Mouse (Mus musculus) cerebellum, postnatal 4 days (tissue): Measurements from ENCODE around the gene Tescl.

Source experiments
- DNase-seq, 2 experiments: peaks; one replicate each; pipeline ENCODE4 v3.0.0; 2022; ENCODE audit warnings: low spot score in 2 of 2, mixed read lengths in 1 of 2

The Tescl gene

DNA sequence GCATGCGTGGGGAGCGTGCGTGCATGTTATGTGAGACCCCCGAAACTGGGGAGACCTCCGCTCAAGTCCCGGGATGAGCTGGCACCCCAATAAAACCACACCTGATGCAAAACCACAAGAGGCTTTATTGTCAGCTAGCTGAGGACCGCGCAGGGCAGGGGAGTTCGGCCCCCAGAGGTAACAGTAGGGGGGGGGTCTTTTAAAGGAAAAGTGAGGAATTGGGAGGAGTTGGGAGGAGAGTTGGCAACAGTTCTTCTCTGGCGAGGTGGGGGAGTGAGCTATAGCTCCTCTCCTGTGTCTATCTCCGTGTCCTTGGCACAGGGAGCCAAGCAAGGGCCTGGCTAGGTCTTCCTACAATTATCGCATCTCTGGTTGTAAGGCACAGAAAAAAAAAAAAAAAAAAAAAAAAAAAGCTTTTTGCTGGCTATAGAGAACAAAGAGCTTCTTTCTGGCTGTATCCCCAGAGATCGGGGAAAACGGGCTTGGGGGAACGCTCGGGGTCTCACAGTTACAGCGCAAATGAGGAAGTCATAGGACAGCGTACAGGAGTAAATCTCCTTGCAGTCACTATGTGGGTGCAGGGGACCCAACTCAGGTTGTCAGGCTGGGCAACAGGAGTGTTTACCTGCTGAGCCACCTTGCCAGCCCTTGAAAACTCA lies 33.8 kb downstream of the Tescl start:
- peak in 1 of 2 experiments; percentile 26 for DNase-seq

DNA sequence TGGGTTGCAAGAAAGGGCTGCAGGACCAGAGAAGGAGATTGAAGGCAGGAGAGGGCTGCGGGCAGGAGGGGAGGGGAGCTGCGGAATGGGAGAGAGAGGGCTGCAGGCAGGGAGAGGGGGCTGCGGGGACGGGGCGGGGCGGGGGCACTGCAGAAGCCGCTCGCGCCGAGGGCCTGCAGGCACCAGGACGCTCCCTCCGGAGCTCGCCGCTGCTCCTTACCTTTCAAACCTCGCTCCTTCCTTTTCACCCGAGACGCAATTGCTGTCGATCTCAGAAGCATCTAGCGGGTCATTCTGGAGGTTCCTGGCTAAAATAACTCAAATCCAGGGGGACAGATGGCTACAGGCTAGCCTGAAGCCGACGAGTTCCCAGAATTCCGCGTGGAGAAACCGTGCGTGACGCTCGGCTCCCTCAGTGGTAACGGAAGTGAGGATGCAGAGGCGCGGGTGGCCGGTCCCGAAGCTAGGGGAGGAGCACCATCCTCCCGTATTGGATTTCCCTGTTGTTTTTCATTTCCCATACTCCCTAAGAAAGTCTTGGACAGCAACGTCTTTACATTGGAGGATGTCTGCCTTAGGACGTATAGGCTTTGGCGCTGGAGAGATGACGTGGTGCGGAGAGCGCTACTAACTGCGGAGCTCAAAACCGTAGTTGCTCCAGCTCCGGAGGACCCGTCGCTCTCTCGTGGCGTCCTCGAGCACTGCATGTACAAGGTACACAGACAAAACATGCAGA lies 34.6 kb downstream of the Tescl start:
- DNase-seq: peak; percentile 56 to 80

GRCm38 (mm10) chr7:24298635-24298972 lies 35.1 kb downstream of the Tescl start:
- peak in 1 of 2 experiments; percentile 15 for DNase-seq

- no peak for DNase-seq
These were observed 36.2 kb downstream of the Tescl start for GRCm38 (mm10) chr7:24297361-24298095.

- DNase-seq: no peak
These were observed 37.4 kb downstream of the Tescl start for GRCm38 (mm10) chr7:24296386-24296785.

DNA sequence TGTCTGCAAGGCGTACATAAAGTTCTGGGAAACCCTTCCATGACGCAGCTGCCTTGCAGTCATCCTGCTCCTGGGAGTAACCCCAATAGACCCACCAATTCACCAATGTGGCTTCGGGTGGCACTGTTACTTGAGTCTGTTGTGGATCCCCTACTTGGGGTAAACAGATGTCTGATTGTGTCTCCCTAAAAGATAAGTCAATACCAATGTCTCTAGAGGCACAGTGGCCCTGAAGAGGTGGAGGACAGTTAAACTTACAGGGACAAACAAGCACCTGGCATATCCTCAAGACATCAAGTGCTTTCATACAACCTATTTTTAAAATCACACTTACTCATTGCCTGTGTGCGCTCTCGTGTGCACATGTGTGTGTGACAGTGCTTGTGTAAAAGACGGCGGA lies 38.4 kb downstream of the Tescl start:
- DNase-seq: no peak

DNA sequence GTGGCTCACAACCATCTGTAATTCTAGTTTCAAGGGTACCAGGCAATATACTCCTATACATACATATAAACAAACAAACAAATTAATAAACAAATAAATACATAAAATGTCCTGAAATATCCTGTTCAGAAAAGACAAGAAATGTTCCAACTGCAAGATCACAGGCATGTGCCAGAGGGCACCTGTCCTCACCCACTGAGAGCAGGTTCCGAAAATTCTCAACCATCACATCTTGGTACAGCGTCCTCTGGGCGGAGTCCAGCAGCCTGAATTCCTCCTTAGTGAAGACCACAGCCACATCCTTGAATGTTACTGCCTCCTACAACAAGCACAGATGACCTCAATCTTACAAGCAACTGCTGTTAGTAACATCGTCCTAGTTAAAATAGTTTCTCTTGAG lies 39.0 kb downstream of the Tescl start:
- DNase-seq: no peak

DNA sequence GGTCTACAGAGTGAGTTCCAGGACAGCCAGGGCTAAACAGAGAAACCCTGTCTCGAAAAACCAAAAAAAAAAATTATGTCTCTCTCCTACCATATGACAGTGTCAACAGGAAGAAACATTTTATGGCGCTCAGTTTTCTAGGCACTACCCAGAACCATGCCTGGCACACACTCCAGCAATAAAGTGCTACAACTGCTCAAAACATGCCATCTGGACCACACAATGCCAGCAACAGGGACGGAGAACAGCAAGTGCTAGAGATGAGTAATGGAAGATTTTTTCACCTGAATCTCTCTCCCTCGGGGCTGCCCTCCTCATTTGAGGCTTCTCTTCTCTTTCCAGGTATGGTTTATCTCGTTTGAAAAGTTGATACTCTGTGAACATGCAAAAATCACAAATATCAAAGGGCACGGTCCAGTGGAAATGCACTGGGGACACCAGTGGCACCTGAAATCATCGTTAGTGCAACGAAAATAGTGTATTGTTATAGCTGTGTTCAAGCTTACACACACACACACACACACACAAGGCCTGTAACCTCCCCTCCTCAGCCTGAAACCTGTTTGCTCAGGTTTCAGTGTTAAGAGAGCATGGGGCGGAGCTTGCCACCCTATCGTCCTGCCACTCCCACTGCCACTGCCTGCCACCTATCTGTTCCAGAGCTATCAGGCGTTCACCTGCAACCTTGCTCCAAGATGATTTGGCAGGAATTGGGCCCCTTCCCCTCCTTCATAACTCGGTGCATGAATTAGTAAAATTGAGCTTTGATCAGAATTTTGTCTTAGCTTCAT lies 40.5 kb downstream of the Tescl start:
- no peak for DNase-seq

DNA sequence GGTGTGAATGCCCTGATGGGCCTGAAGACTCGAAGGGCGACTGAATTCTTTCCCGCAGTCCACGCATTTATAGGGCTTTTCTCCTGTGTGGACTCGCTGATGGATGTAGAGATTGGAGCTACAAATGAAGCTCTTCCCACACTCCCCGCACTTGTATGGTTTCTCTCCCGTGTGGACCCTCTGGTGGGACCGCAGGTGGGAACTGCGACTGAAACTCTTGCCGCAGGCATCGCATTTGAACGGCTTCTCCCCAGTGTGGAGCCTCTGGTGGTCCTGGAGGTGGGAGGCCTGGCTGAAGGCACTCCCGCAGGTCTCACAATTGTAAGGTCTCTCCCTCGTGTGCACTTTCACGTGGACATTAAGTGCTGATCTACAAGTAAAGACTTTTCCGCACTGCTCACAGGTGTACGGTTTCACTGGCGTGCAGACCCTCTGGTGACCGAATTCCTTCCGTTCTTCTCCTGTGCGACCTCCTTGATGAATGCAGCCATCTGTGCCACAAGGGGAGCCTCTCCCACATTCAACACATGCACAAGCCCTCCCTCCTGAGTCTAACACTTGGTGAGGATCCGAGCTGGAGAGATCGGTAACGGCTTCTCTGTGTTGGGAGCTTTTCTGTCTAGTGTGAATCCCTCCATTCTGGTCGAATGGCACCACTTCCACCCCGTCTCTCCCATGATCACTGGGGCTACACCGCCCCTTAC lies 42.2 kb downstream of the Tescl start:
- no peak for DNase-seq

DNA sequence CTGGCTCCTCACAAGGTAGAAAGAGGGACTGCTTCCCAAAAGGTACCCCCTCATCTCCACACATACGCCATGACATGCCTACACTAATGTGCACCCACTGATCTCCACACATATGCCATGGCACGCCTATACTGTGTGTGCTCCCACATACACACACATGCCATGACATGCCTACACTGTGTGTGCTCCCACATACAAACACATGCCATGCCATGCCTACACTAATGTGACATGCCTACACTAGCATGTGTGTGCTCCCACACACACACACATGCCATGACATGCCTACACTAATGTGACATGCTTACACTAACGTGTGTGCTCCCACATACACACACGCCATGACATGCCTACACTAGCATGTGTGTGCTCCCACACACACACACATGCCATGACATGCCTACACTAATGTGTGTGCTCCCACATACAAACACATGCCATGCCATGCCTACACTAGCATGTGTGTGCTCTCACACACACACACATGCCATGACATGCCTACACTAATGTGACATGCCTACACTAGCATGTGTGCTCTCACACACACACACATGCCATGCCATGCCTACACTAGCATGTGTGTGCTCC lies 43.5 kb downstream of the Tescl start:
- DNase-seq: no peak

DNA sequence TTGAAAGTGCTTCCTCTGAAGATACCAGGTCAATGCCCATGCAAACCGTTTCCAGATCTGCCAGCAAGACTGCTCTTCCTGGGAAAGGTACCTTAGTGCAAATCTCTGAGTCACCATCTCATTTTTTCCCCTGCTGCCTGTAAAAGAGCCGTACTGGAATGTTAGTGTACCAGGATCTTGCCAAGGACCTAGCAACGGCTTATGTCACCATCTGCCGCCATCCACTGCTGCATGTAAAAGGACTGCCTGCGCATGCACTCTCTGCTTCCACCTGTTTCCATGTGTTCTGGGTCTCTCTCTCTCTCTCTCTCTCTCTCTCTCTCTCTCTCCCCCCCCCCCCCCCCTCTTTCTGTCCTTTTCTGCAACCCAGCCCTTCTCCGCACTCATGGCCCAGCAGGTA lies 45.2 kb downstream of the Tescl start:
- no peak for DNase-seq

DNA sequence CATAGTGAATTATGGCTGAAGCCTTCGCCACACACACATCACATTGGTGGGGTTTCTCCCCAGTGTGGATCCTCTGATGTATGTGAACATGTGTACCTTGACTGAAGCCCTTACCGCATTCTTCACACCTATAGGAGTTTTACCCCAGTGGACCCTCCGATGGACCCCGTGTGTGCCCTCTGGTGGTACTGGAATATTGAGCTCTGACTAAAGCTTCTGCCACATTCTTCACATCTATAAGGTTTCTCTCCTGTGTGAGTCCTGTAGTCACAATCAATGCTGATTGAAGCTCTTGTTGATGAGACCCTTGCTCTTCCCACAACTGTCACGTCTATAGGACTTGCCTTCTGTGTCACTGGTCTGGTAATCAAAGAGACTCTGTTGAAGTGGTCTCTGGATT lies 46.1 kb downstream of the Tescl start:
- no peak for DNase-seq

DNA sequence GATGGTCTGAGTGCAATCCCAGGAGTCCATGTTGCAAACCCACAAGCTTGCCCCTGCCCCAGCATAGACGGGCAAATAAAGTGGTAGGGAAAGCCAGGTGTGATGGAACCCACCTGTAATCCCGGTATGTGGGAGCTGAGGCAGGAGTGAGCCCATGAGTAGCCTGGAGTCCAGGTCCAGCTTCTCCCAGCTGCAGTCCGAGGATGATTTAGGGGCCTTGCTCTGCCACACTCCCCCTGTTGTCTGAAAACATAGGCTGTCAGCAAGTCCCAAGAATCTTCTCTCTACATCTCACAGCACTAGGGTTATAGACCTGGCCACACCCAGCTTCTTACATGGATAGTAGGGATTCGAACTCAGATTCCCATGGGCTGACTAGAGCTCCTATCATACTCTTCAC lies 46.8 kb downstream of the Tescl start:
- no peak for DNase-seq

DNA sequence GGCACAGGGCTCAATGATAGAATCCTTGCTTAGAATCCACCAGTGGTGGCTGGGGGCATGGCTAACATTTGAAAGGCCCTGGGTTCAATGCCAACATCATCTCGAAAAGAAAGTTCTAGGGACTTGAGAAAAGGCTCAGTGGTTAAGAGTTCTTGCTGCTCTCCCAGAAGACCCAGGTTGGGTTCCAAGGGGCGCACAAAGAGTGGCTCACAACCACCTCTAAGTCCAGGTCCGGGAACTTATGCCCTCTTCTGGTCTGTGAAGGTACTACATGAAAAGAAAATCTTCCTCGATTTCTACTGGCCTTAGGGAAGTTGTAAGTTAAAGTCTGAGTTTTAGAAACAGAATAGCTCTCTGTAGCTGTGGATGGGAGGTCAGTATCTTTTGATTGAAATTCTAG lies 47.6 kb downstream of the Tescl start:
- DNase-seq: no peak
